Mouse (Mus musculus) forebrain, embryonic 16.5 days (tissue): ENCODE measurements around the gene Ipo9. TPM values are rescaled to one million over a fixed set of nuclear protein-coding genes. Genes with fewer than 3 reads are reported as not detected.

ENCODE experiments used
- ATAC-seq: fragments of 200-750 bp; cut with Nextera tagmentation; 2 replicates; pipeline ENCODE4 v1.8.0; 2017; ENCODE audit warnings: mild to moderate bottlenecking, moderate library complexity
- H3K27ac ChIP-seq: fragments of 300-500 bp; sonication (generic); 2 replicates; pipeline ENCODE4 v1.5.1; 2014; ENCODE audit warnings: low read length, control low read depth
- H3K27me3 ChIP-seq: fragments of 300-500 bp; sonication (generic); replicated peaks from 2 replicates; pipeline ENCODE4 v1.6.1; 2014; ENCODE audit warnings: low read length; ENCODE audit not compliant: control insufficient read depth, insufficient read depth
- H3K36me3 ChIP-seq: fragments of 300-500 bp; sonication (generic); 2 replicates; pipeline ENCODE4 v1.6.1; 2014; ENCODE audit not compliant: control insufficient read depth, insufficient read depth
- H3K4me1 ChIP-seq: fragments of 300-500 bp; sonication (generic); replicated peaks from 2 replicates; pipeline ENCODE4 v1.6.1; 2014; ENCODE audit warnings: low read length; ENCODE audit not compliant: control insufficient read depth, insufficient read depth
- H3K4me2 ChIP-seq: fragments of 300-500 bp; sonication (generic); 2 replicates; pipeline ENCODE4 v1.6.1; 2014; ENCODE audit warnings: mild to moderate bottlenecking, low read length, control low read depth
- H3K4me3 ChIP-seq: fragments of 300-500 bp; sonication (generic); replicated peaks from 2 replicates; pipeline ENCODE4 v1.5.1; 2014; ENCODE audit warnings: mild to moderate bottlenecking, low read length, control low read depth
- H3K9ac ChIP-seq: fragments of 300-500 bp; sonication (generic); replicated peaks from 2 replicates; pipeline ENCODE4 v1.6.1; 2014; ENCODE audit warnings: low read depth, low read length, control low read depth
- H3K9me3 ChIP-seq: fragments of 300-500 bp; sonication (generic); 2 replicates; pipeline ENCODE4 v1.6.1; 2016; ENCODE audit warnings: low read length; ENCODE audit not compliant: control insufficient read depth
- WGBS: fragments of 180-500 bp; shearing (Covaris S2); extraction: QIAGEN DNeasy Blood & Tissue Kit; methylation state at CpG from one replicate; pipeline ENCODE4 v1.1.7; 2014; 5-methylcytosine and 5-hydroxymethylcytosine counted together
- polyA plus RNA-seq: library from polyadenylated mRNA; unstranded; fragments of >200 nt; fragmentation: Nextera tagmentation; extraction: Ambion mirVana; gene quantifications from 2 replicates; pipeline ENCODE4 v1.2.1, GENCODE M21; 2015

Gene Ipo9
- polyA plus RNA-seq, 1 experiment from 2014 or later, result 153 TPM

GRCm38 (mm10) chr1:135368245-135368644 is 62.1 kb downstream of the Ipo9 start:
- Histone ChIP-seq H3K4me1 (peaks cover 27% of the 10 kb centered on the region), H3K4me2 (peak overlapping the region; percentile 69), H3K9me3 (no peaks in the 10 kb centered on the region), H3K36me3 (no peaks in the 10 kb centered on the region), H3K27me3 (no peaks in the 10 kb centered on the region), H3K27ac (no peak overlapping the region), H3K9ac (peak overlapping the region; percentile 52), H3K4me3 (peak overlapping the region; percentile 47)
- under 1% methylated on average over 20 of the region's 20 CpGs for WGBS
- peak; percentile 68 for ATAC-seq

GRCm38 (mm10) chr1:135367595-135367994 is 62.7 kb downstream of the Ipo9 start:
- no peak for ATAC-seq
- no peak overlapping the region for H3K9ac ChIP-seq
- H3K27ac ChIP-seq, result no peak overlapping the region
- H3K4me2 ChIP-seq, result no peak overlapping the region
- H3K4me1 ChIP-seq, result peaks cover 21% of the 10 kb centered on the region
- 76% methylated on average over 8 of the region's 8 CpGs for WGBS
- H3K36me3 ChIP-seq, result no peaks in the 10 kb centered on the region
- H3K9me3 ChIP-seq, result no peaks in the 10 kb centered on the region
- H3K4me3 ChIP-seq, result no peak overlapping the region
- H3K27me3 ChIP-seq, result no peaks in the 10 kb centered on the region

- Histone ChIP-seq H3K4me2 (no peak overlapping the region), H3K9me3 (no peaks in the 10 kb centered on the region), H3K27me3 (no peaks in the 10 kb centered on the region), H3K4me3 (no peak overlapping the region), H3K9ac (no peak overlapping the region), H3K4me1 (peaks cover 15% of the 10 kb centered on the region), H3K36me3 (no peaks in the 10 kb centered on the region), H3K27ac (no peak overlapping the region)
- no peak for ATAC-seq
- 85% methylated on average over 7 of the region's 7 CpGs for WGBS
Observed at GRCm38 (mm10) chr1:135367005-135367404, 63.3 kb downstream of the Ipo9 start.

GRCm38 (mm10) chr1:135366380-135366779 is 63.9 kb downstream of the Ipo9 start:
- no peak overlapping the region for H3K27ac ChIP-seq
- H3K9ac ChIP-seq, result no peak overlapping the region
- no peaks in the 10 kb centered on the region for H3K9me3 ChIP-seq
- H3K4me3 ChIP-seq, result no peak overlapping the region
- no peak for ATAC-seq
- peaks cover 9% of the 10 kb centered on the region for H3K4me1 ChIP-seq
- H3K4me2 ChIP-seq, result no peak overlapping the region
- H3K27me3 ChIP-seq, result no peaks in the 10 kb centered on the region
- H3K36me3 ChIP-seq, result no peaks in the 10 kb centered on the region

- WGBS, result 89% methylated on average over 8 of the region's 8 CpGs
- H3K4me2 ChIP-seq, result no peak overlapping the region
- H3K27me3 ChIP-seq, result no peaks in the 10 kb centered on the region
- no peaks in the 10 kb centered on the region; the same call in 1 of the 2 replicates for H3K4me1 ChIP-seq
- no peak overlapping the region for H3K9ac ChIP-seq
- H3K4me3 ChIP-seq, result no peak overlapping the region
- H3K9me3 ChIP-seq, result no peaks in the 10 kb centered on the region
- ATAC-seq, result no peak
- H3K36me3 ChIP-seq, result no peaks in the 10 kb centered on the region
- no peak overlapping the region for H3K27ac ChIP-seq
Observed at GRCm38 (mm10) chr1:135363446-135363845, 66.9 kb downstream of the Ipo9 start.

- ATAC-seq, result no peak
- no peaks in the 10 kb centered on the region for H3K9me3 ChIP-seq
- H3K27ac ChIP-seq, result no peak overlapping the region
- H3K4me3 ChIP-seq, result no peak overlapping the region
- no peak overlapping the region for H3K4me2 ChIP-seq
- no peaks in the 10 kb centered on the region for H3K36me3 ChIP-seq
- no peaks in the 10 kb centered on the region for H3K27me3 ChIP-seq
- no peaks in the 10 kb centered on the region for H3K4me1 ChIP-seq
- no peak overlapping the region for H3K9ac ChIP-seq
Observed at GRCm38 (mm10) chr1:135362115-135362514, 68.2 kb downstream of the Ipo9 start.

GRCm38 (mm10) chr1:135361491-135361890 is 68.8 kb downstream of the Ipo9 start:
- no peak overlapping the region for H3K27ac ChIP-seq
- no peaks in the 10 kb centered on the region for H3K36me3 ChIP-seq
- no peaks in the 10 kb centered on the region for H3K27me3 ChIP-seq
- 58% methylated on average over 4 of the region's 4 CpGs for WGBS
- no peak overlapping the region for H3K4me2 ChIP-seq
- ATAC-seq, result no peak
- H3K4me1 ChIP-seq, result no peaks in the 10 kb centered on the region
- H3K4me3 ChIP-seq, result no peak overlapping the region
- no peaks in the 10 kb centered on the region for H3K9me3 ChIP-seq
- H3K9ac ChIP-seq, result no peak overlapping the region

GRCm38 (mm10) chr1:135359071-135359470 is 71.2 kb downstream of the Ipo9 start:
- Histone ChIP-seq H3K4me3 (no peak overlapping the region), H3K36me3 (no peaks in the 10 kb centered on the region), H3K9ac (no peak overlapping the region), H3K4me2 (no peak overlapping the region), H3K27ac (no peak overlapping the region), H3K9me3 (no peaks in the 10 kb centered on the region), H3K27me3 (no peaks in the 10 kb centered on the region), H3K4me1 (no peaks in the 10 kb centered on the region)
- ATAC-seq, result no peak
- WGBS, result 37% methylated on average over 2 of the region's 2 CpGs

- Histone ChIP-seq H3K4me3 (no peak overlapping the region), H3K36me3 (no peaks in the 10 kb centered on the region), H3K27me3 (no peaks in the 10 kb centered on the region), H3K27ac (no peak overlapping the region), H3K4me1 (0 out of 2 replicates have a peak, but pooled peaks cover 2% of the 10 kb centered on the region), H3K9me3 (no peaks in the 10 kb centered on the region), H3K4me2 (no peak overlapping the region), H3K9ac (no peak overlapping the region)
- WGBS, result 84% methylated on average over 3 of the region's 3 CpGs
- no peak for ATAC-seq
Observed at GRCm38 (mm10) chr1:135351953-135352352, 78.3 kb downstream of the Ipo9 start.

GRCm38 (mm10) chr1:135347498-135348169 is 82.7 kb downstream of the Ipo9 start:
- no peak overlapping the region for H3K4me2 ChIP-seq
- H3K36me3 ChIP-seq, result no peaks in the 10 kb centered on the region
- H3K27me3 ChIP-seq, result no peaks in the 10 kb centered on the region
- no peaks in the 10 kb centered on the region for H3K9me3 ChIP-seq
- 45% methylated on average over 4 of the region's 4 CpGs for WGBS
- no peak overlapping the region for H3K9ac ChIP-seq
- no peak overlapping the region for H3K27ac ChIP-seq
- H3K4me3 ChIP-seq, result no peak overlapping the region
- H3K4me1 ChIP-seq, result 0 out of 2 replicates have a peak, but pooled peaks cover 2% of the 10 kb centered on the region
- ATAC-seq, result no peak
